Mouse (Mus musculus): ENCODE data around the gene 1810013L24Rik. TPM values are rescaled to one million over a fixed set of nuclear protein-coding genes. Genes with fewer than 3 reads are reported as not detected.
A peak's percentile ranks its signal among the peaks of the same experiment; 100 is the strongest.
"Not testable (repeated sequence)": the region's sequence is repeated elsewhere in the genome, so short reads cannot be mapped to it uniquely, and the experiment has no call there.

1810013L24Rik gene
- polyA plus RNA-seq, 1 experiment: 54.4 TPM

- H3K4me3 ChIP-seq (ENCODE audit: insufficient read depth, low read length): no peak overlapping the region
- no peak overlapping the region for H3K27ac ChIP-seq (ENCODE audit: insufficient read depth, low read depth, low read length)
- TF ChIP-seq CTCF (IDR thresholded peaks at IDR 0.05; ENCODE audit: low read depth, low read length) (no peak), POLR2A (IDR thresholded peaks at IDR 0.05; ENCODE audit: borderline replicate concordance, low read depth, low read length) (no peak)
- H3K4me1 ChIP-seq (ENCODE audit: control insufficient read depth, insufficient read depth, low read length): no peaks in the 10 kb centered on the region
Measured at GRCm38 (mm10) chr16:8872486-8872885, 42.6 kb downstream of the 1810013L24Rik start.

GRCm38 (mm10) chr16:8880076-8880475 is 50.2 kb downstream of the 1810013L24Rik start:
- TF ChIP-seq POLR2A (IDR thresholded peaks at IDR 0.05; ENCODE audit: borderline replicate concordance, low read depth, low read length): no peak
- no peak for TF ChIP-seq CTCF (IDR thresholded peaks at IDR 0.05; ENCODE audit: low read depth, low read length)
- Histone ChIP-seq H3K4me1 (ENCODE audit: control insufficient read depth, insufficient read depth, low read length) (no peaks in the 10 kb centered on the region), H3K27ac (ENCODE audit: insufficient read depth, low read depth, low read length) (no peak overlapping the region), H3K4me3 (ENCODE audit: insufficient read depth, low read length) (no peak overlapping the region)

GRCm38 (mm10) chr16:8883674-8884241 is 53.9 kb downstream of the 1810013L24Rik start:
- Histone ChIP-seq H3K27ac (ENCODE audit: insufficient read depth, low read depth, low read length) (no peak overlapping the region), H3K4me3 (ENCODE audit: insufficient read depth, low read length) (peak overlapping the region; percentile 62), H3K4me1 (ENCODE audit: control insufficient read depth, insufficient read depth, low read length) (no peaks in the 10 kb centered on the region)
- TF ChIP-seq POLR2A (IDR thresholded peaks at IDR 0.05; ENCODE audit: borderline replicate concordance, low read depth, low read length) (no peak), CTCF (IDR thresholded peaks at IDR 0.05; ENCODE audit: low read depth, low read length) (peak; percentile 99)

GRCm38 (mm10) chr16:8894214-8894613 is 64.3 kb downstream of the 1810013L24Rik start:
- H3K4me1 ChIP-seq (ENCODE audit: control insufficient read depth, insufficient read depth, low read length); H3K4me3 ChIP-seq (ENCODE audit: insufficient read depth, low read length); H3K27ac ChIP-seq (ENCODE audit: insufficient read depth, low read depth, low read length): not testable (repeated sequence)

GRCm38 (mm10) chr16:8895301-8895700 is 65.4 kb downstream of the 1810013L24Rik start:
- Histone ChIP-seq H3K27ac (ENCODE audit: insufficient read depth, low read depth, low read length) (no peak overlapping the region), H3K4me1 (ENCODE audit: control insufficient read depth, insufficient read depth, low read length) (no peaks in the 10 kb centered on the region), H3K4me3 (ENCODE audit: insufficient read depth, low read length) (no peak overlapping the region)
- TF ChIP-seq POLR2A (IDR thresholded peaks at IDR 0.05; ENCODE audit: borderline replicate concordance, low read depth, low read length) (no peak), CTCF (IDR thresholded peaks at IDR 0.05; ENCODE audit: low read depth, low read length) (no peak)

DNA sequence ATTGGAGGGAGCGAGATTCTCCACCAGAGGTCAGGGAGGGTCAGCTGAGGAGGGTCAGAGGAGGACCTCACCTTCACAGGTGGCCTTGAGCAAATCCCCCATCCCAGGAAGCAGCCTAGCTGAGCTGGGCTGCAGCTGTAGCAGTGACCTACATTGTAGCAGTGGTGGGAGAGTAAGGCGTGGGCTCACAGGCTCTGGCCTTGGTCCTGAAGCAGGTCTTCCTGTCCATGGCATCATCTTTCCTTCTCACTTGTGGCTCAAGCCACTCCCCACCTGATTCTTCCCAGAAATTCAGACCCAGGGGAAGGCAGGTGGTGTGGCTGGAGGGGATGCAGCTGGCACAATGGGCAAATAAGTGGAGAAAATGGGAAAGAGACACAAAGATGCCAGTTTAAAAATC is 76.2 kb downstream of the 1810013L24Rik start:
- not testable (repeated sequence) for H3K27ac ChIP-seq (ENCODE audit: insufficient read depth, low read depth, low read length); H3K4me3 ChIP-seq (ENCODE audit: insufficient read depth, low read length); H3K4me1 ChIP-seq (ENCODE audit: control insufficient read depth, insufficient read depth, low read length)

Other genes with a start within 250 kb of the 1810013L24Rik start
- gene Pmm2, start 192.4 kb upstream of the 1810013L24Rik start, polyA plus RNA-seq (2012; ENCODE audit: insufficient read depth, insufficient read length, missing spikeins): 58.2 and 59.0 TPM in 2 replicates
- gene Tmem186, start 192.4 kb upstream of the 1810013L24Rik start, polyA plus RNA-seq (2012; ENCODE audit: insufficient read depth, insufficient read length, missing spikeins): 7.1 and 8.8 TPM in 2 replicates
- 24.0 and 26.3 TPM in 2 replicates for gene Carhsp1, start 157.9 kb upstream of the 1810013L24Rik start, polyA plus RNA-seq (2012; ENCODE audit: insufficient read depth, insufficient read length, missing spikeins)
- not detected in 2 replicates for gene Gm5767, start 149.3 kb upstream of the 1810013L24Rik start, polyA plus RNA-seq (2012; ENCODE audit: insufficient read depth, insufficient read length, missing spikeins)
- gene Usp7, start 37.8 kb upstream of the 1810013L24Rik start, polyA plus RNA-seq (2012; ENCODE audit: insufficient read depth, insufficient read length, missing spikeins): 61.2 and 65.5 TPM in 2 replicates

All from bone marrow macrophage, adult 2 months (primary cell).